Mouse (Mus musculus): ENCODE data around the gene Pde6h. TPM values are rescaled to one million over a fixed set of nuclear protein-coding genes. Genes with fewer than 3 reads are reported as not detected.

The Pde6h gene
- polyA plus RNA-seq, 1 experiment, result 0.12 TPM

DNA sequence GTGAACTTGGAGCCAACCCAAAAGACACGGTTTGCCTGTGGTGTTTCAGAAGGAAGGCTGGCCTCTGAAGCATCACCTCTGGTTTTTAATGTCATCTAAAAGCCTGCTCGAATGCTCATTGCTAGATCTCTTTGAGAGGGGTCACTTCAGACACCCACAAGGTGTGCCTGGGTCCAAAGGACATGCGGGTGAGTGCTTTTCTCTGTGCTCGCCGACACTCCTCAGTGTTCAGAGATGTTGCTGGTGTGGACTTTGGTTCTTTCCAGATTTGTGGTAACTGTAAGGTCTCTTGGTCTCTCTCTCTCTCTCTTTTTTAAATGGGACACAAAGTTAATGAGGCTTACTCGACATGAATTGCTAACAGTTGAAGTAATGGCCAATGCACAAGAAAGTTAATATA lies 58.9 kb downstream of the Pde6h start:
- Histone ChIP-seq H3K4me2 (ENCODE audit: low read depth) (no peak overlapping the region), H3K27me3 (ENCODE audit: control insufficient read depth, insufficient read depth, insufficient read length) (no peaks in the 10 kb centered on the region), H3ac (ENCODE audit: control insufficient read depth, insufficient read length) (no peak overlapping the region), H3K4me3 (no peak overlapping the region), H3K79me2 (ENCODE audit: control insufficient read depth, insufficient read depth) (no peaks in the 10 kb centered on the region), H3K36me3 (ENCODE audit: control insufficient read depth, insufficient read depth) (no peaks in the 10 kb centered on the region)
- TF ChIP-seq POLR2AphosphoS2 (IDR thresholded peaks at IDR 0.05; ENCODE audit: insufficient read length, low read depth) (no peak), SRF (IDR thresholded peaks at IDR 0.05; ENCODE audit: control insufficient read depth, insufficient read length, low read depth) (no peak), POLR2A (IDR thresholded peaks at IDR 0.05; ENCODE audit: insufficient read length, low read depth) (no peak), MYOD1 (IDR thresholded peaks at IDR 0.05; ENCODE audit: control insufficient read depth in 1 of 3, insufficient read length in 2 of 3, low read depth in 2 of 3) (no peak), CEBPB (IDR thresholded peaks at IDR 0.05; ENCODE audit: insufficient read depth, poor library complexity, severe bottlenecking) (no peak), E2F4 (IDR thresholded peaks at IDR 0.05; ENCODE audit: insufficient read depth) (no peak), REST (IDR thresholded peaks at IDR 0.05; ENCODE audit: insufficient read depth, insufficient read length) (no peak), TCF3 (IDR thresholded peaks at IDR 0.05; ENCODE audit: insufficient read length, low read depth) (no peak), MAX (IDR thresholded peaks at IDR 0.05; ENCODE audit: low read depth) (no peak), TCF12 (IDR thresholded peaks at IDR 0.05; ENCODE audit: insufficient read depth, poor library complexity, severe bottlenecking) (no peak), MYOG (IDR thresholded peaks at IDR 0.05; ENCODE audit: control insufficient read depth in 1 of 3, insufficient read depth in 1 of 3, insufficient read length in 2 of 3, low read depth in 2 of 3) (no peak), USF1 (IDR thresholded peaks at IDR 0.05; ENCODE audit: low read depth) (no peak)

- TF ChIP-seq TCF12 (IDR thresholded peaks at IDR 0.05; ENCODE audit: insufficient read depth, poor library complexity, severe bottlenecking) (no peak), REST (IDR thresholded peaks at IDR 0.05; ENCODE audit: insufficient read depth, insufficient read length) (no peak), POLR2A (IDR thresholded peaks at IDR 0.05; ENCODE audit: insufficient read length, low read depth) (no peak), E2F4 (IDR thresholded peaks at IDR 0.05; ENCODE audit: insufficient read depth) (no peak), MYOG (IDR thresholded peaks at IDR 0.05; ENCODE audit: control insufficient read depth in 1 of 3, insufficient read depth in 1 of 3, insufficient read length in 2 of 3, low read depth in 2 of 3) (no peak), CEBPB (IDR thresholded peaks at IDR 0.05; ENCODE audit: insufficient read depth, poor library complexity, severe bottlenecking) (no peak), POLR2AphosphoS2 (IDR thresholded peaks at IDR 0.05; ENCODE audit: insufficient read length, low read depth) (no peak), SRF (IDR thresholded peaks at IDR 0.05; ENCODE audit: control insufficient read depth, insufficient read length, low read depth) (no peak), TCF3 (IDR thresholded peaks at IDR 0.05; ENCODE audit: insufficient read length, low read depth) (no peak), MAX (IDR thresholded peaks at IDR 0.05; ENCODE audit: low read depth) (no peak), MYOD1 (IDR thresholded peaks at IDR 0.05; ENCODE audit: control insufficient read depth in 1 of 3, insufficient read length in 2 of 3, low read depth in 2 of 3) (no peak), USF1 (IDR thresholded peaks at IDR 0.05; ENCODE audit: low read depth) (no peak)
- Histone ChIP-seq H3K4me3 (no peak overlapping the region), H3ac (ENCODE audit: control insufficient read depth, insufficient read length) (no peak overlapping the region), H3K36me3 (ENCODE audit: control insufficient read depth, insufficient read depth) (no peaks in the 10 kb centered on the region), H3K4me2 (ENCODE audit: low read depth) (no peak overlapping the region), H3K79me2 (ENCODE audit: control insufficient read depth, insufficient read depth) (no peaks in the 10 kb centered on the region), H3K27me3 (ENCODE audit: control insufficient read depth, insufficient read depth, insufficient read length) (no peaks in the 10 kb centered on the region)
Measured at GRCm38 (mm10) chr6:136983201-136983600, 59.6 kb downstream of the Pde6h start.

DNA sequence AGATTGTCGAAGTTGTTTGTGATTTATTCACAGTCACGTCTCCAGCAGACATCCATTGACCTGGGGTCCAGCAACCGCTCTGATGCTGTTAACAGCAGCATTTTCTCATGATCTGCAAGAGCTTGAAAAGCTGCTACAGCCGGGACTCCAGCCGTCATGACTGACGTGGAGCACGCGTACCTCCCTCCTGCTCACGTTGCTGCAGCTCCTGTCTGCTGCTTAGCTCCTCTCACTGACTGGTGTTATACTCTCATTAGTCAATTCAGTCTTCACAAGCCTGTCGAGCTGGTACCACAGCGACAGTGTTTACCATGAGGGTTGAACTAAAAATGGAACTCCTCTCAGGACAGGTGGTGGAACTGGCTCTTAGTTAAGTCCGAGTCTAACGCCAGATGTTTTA lies 62.4 kb downstream of the Pde6h start:
- no peak overlapping the region for H3K4me2 ChIP-seq (ENCODE audit: low read depth)

DNA sequence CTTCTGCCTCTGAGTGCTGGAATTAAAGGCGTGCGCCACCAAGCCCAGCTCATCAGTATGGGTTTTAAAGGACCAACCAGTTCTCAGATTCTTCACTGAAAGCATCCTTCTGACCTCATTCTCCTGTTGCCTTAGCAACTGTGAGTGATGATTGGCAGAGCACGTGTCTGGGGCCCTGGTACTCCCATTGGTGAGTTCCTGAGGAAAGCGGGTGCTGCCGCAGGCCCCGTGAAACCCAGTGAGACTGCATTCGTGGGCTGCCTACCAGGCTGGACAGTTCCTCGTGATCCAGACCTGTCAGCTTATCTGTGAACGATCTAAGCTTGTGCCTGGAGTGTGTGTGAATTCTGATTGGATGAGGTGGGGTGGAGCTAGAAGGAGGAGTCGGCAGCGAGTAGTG lies 63.1 kb downstream of the Pde6h start:
- no peak overlapping the region for H3ac ChIP-seq (ENCODE audit: control insufficient read depth, insufficient read length)
- H3K79me2 ChIP-seq (ENCODE audit: control insufficient read depth, insufficient read depth), result no peaks in the 10 kb centered on the region
- no peak overlapping the region for H3K4me3 ChIP-seq
- H3K27me3 ChIP-seq (ENCODE audit: control insufficient read depth, insufficient read depth, insufficient read length), result no peaks in the 10 kb centered on the region
- H3K4me2 ChIP-seq (ENCODE audit: low read depth), result no peak overlapping the region
- H3K36me3 ChIP-seq (ENCODE audit: control insufficient read depth, insufficient read depth), result no peaks in the 10 kb centered on the region
- TF ChIP-seq REST (IDR thresholded peaks at IDR 0.05; ENCODE audit: insufficient read depth, insufficient read length) (no peak), MYOD1 (IDR thresholded peaks at IDR 0.05; ENCODE audit: control insufficient read depth in 1 of 3, insufficient read length in 2 of 3, low read depth in 2 of 3) (no peak), SRF (IDR thresholded peaks at IDR 0.05; ENCODE audit: control insufficient read depth, insufficient read length, low read depth) (no peak), TCF12 (IDR thresholded peaks at IDR 0.05; ENCODE audit: insufficient read depth, poor library complexity, severe bottlenecking) (no peak), POLR2AphosphoS2 (IDR thresholded peaks at IDR 0.05; ENCODE audit: insufficient read length, low read depth) (no peak), CEBPB (IDR thresholded peaks at IDR 0.05; ENCODE audit: insufficient read depth, poor library complexity, severe bottlenecking) (no peak), USF1 (IDR thresholded peaks at IDR 0.05; ENCODE audit: low read depth) (no peak), MYOG (IDR thresholded peaks at IDR 0.05; ENCODE audit: control insufficient read depth in 1 of 3, insufficient read depth in 1 of 3, insufficient read length in 2 of 3, low read depth in 2 of 3) (no peak), MAX (IDR thresholded peaks at IDR 0.05; ENCODE audit: low read depth) (no peak), TCF3 (IDR thresholded peaks at IDR 0.05; ENCODE audit: insufficient read length, low read depth) (no peak), E2F4 (IDR thresholded peaks at IDR 0.05; ENCODE audit: insufficient read depth) (no peak), POLR2A (IDR thresholded peaks at IDR 0.05; ENCODE audit: insufficient read length, low read depth) (no peak)

More for the DNA sequence above, 62.4 kb downstream of the Pde6h start:
- Histone ChIP-seq H3K27me3 (ENCODE audit: control insufficient read depth, insufficient read depth, insufficient read length) (no peaks in the 10 kb centered on the region), H3K36me3 (ENCODE audit: control insufficient read depth, insufficient read depth) (no peaks in the 10 kb centered on the region), H3K4me3 (no peak overlapping the region), H3K79me2 (ENCODE audit: control insufficient read depth, insufficient read depth) (no peaks in the 10 kb centered on the region), H3ac (ENCODE audit: control insufficient read depth, insufficient read length) (no peak overlapping the region)
- TF ChIP-seq MYOG (IDR thresholded peaks at IDR 0.05; ENCODE audit: control insufficient read depth in 1 of 3, insufficient read depth in 1 of 3, insufficient read length in 2 of 3, low read depth in 2 of 3), result no peak

DNA sequence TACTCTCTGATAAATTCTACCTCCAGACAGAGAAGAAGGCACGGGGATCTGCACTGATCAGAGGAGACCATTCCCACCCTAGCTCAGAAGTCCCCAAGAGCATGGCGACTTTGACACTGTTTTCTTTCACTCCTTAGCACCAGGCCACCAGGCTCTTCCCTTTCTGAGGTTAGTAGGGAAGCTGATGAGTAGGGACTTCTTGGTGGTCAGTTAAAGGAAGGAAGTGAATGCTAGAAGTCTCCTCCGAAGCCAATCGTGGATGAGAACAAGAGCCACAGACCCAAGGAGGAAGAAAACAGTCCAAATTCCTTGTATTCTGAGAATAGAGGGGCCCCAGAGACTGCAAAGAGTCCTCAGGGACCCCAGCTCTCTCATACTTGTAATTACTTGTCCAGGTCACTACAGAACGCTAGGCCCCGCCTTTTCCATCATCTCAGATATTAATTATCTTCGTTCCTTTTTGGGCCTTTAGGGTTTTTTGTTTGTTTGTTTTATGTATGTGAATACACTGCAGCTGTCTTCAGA lies 65.0 kb downstream of the Pde6h start:
- no peak for TF ChIP-seq SRF (IDR thresholded peaks at IDR 0.05; ENCODE audit: control insufficient read depth, insufficient read length, low read depth)
- TF ChIP-seq E2F4 (IDR thresholded peaks at IDR 0.05; ENCODE audit: insufficient read depth), result no peak
- no peak for TF ChIP-seq MYOG (IDR thresholded peaks at IDR 0.05; ENCODE audit: control insufficient read depth in 1 of 3, insufficient read depth in 1 of 3, insufficient read length in 2 of 3, low read depth in 2 of 3)
- no peak for TF ChIP-seq POLR2A (IDR thresholded peaks at IDR 0.05; ENCODE audit: insufficient read length, low read depth)
- no peak for TF ChIP-seq MYOD1 (IDR thresholded peaks at IDR 0.05; ENCODE audit: control insufficient read depth in 1 of 3, insufficient read length in 2 of 3, low read depth in 2 of 3)
- TF ChIP-seq MAX (IDR thresholded peaks at IDR 0.05; ENCODE audit: low read depth), result no peak
- TF ChIP-seq POLR2AphosphoS2 (IDR thresholded peaks at IDR 0.05; ENCODE audit: insufficient read length, low read depth), result no peak
- no peak for TF ChIP-seq TCF3 (IDR thresholded peaks at IDR 0.05; ENCODE audit: insufficient read length, low read depth)
- TF ChIP-seq TCF12 (IDR thresholded peaks at IDR 0.05; ENCODE audit: insufficient read depth, poor library complexity, severe bottlenecking), result no peak
- TF ChIP-seq USF1 (IDR thresholded peaks at IDR 0.05; ENCODE audit: low read depth), result no peak
- no peak for TF ChIP-seq REST (IDR thresholded peaks at IDR 0.05; ENCODE audit: insufficient read depth, insufficient read length)
- no peak for TF ChIP-seq CEBPB (IDR thresholded peaks at IDR 0.05; ENCODE audit: insufficient read depth, poor library complexity, severe bottlenecking)

More for the DNA sequence above, 65.0 kb downstream of the Pde6h start:
- Histone ChIP-seq H3K27me3 (ENCODE audit: control insufficient read depth, insufficient read depth, insufficient read length) (no peaks in the 10 kb centered on the region), H3K79me2 (ENCODE audit: control insufficient read depth, insufficient read depth) (no peaks in the 10 kb centered on the region), H3ac (ENCODE audit: control insufficient read depth, insufficient read length) (no peak overlapping the region), H3K36me3 (ENCODE audit: control insufficient read depth, insufficient read depth) (no peaks in the 10 kb centered on the region), H3K4me3 (no peak overlapping the region), H3K4me2 (ENCODE audit: low read depth) (no peak overlapping the region)
